Comparison of ENCODE assay signal across 17 mouse cellular contexts in the genomic region with DNA sequence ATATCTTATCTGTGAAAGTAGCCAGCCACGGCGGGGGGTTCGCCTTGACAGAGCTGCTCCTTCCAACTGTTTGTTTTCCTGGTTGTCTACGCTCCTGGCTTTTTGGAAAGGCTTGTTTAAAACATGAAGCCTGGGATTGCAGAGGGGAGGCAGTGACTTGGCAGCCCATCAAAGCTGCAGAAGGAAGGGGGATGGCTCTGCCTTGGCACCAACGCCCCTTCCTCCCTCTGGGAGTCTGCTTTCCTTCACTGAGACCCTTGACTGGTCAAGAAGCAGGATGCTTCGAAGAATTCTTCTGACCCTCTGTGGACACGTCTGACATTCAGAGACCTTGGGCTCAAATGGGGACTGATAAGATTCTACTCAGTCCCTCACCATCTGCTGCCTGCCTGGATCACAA.
DNase-seq lines count a peak whose midpoint lies in the region; ATAC-seq and TF ChIP-seq lines count a peak whose summit lies in the region.
"Had no signal": no experiment of that assay in that cellular context is flagged by ENCODE, and none has a peak within 500 bp of the region (broad histone marks: within the 10 kb centered on the region; RNA-seq: fewer than 3 reads in every experiment).

No protein-coding gene starts in this region.

- H3K4me3 ChIP-seq in hindbrain, postnatal 0 days (ENCODE audit: low read length) = no peak overlapping the region
- H3K4me3 ChIP-seq in hindbrain, embryonic 10.5 days = no peak overlapping the region
- no peak overlapping the region for H3K4me3 ChIP-seq in midbrain, postnatal 0 days (ENCODE audit: low read depth, low read length)
- H3K4me3 ChIP-seq in midbrain, embryonic 16.5 days (ENCODE audit: low read depth, low read length) = no peak overlapping the region
- H3K4me3 ChIP-seq in layer of hippocampus, adult 2 months = no peak overlapping the region
- no peak overlapping the region for H3K4me3 ChIP-seq in kidney, embryonic 14.5 days (ENCODE audit: low read length)
- H3K4me3 ChIP-seq: neural tube, embryonic 12.5 days had no signal

- no peak overlapping the region for H3K27ac ChIP-seq in hindbrain, postnatal 0 days
- no peak overlapping the region for H3K27ac ChIP-seq in hindbrain, embryonic 10.5 days
- H3K27ac ChIP-seq in midbrain, postnatal 0 days (ENCODE audit: low read depth, low read length) = no peak overlapping the region
- H3K27ac ChIP-seq in midbrain, embryonic 16.5 days (ENCODE audit: low read length) = no peak overlapping the region
- H3K27ac ChIP-seq in layer of hippocampus, adult 2 months = no peak overlapping the region
- H3K27ac ChIP-seq in kidney, embryonic 14.5 days (ENCODE audit: low read depth, low read length) = no peak overlapping the region
- H3K27ac ChIP-seq: liver, embryonic 14.5 days; neural tube, embryonic 12.5 days had no signal

- peak; percentile 36 for DNase-seq in hindbrain, postnatal 0 days (ENCODE audit: low spot score)
- DNase-seq in hindbrain, embryonic 10.5 days (ENCODE audit: low spot score) = no peak
- peak; percentile 37 for DNase-seq in midbrain, postnatal 0 days (ENCODE audit: low spot score)
- peak; percentile 14 to 21 for DNase-seq in layer of hippocampus, adult 2 months (ENCODE audit: low spot score in 2 of 2)
- DNase-seq in layer of hippocampus, postnatal 14 days (ENCODE audit: low spot score in 2 of 2) = peak; percentile 32 to 33
- DNase-seq: adrenal gland, adult 8-10 months; cerebellum, adult 2 months; embryo, embryonic 11 days; gastrocnemius, postnatal 14 days; heart, postnatal 14 days; kidney, adult 2 months; lung, postnatal 4 days had no signal

- H3K9me3 ChIP-seq in hindbrain, postnatal 0 days (ENCODE audit: low read length) = no peaks in the 10 kb centered on the region
- no peaks in the 10 kb centered on the region for H3K9me3 ChIP-seq in hindbrain, embryonic 10.5 days
- H3K9me3 ChIP-seq in midbrain, postnatal 0 days (ENCODE audit: low read length) = no peaks in the 10 kb centered on the region
- H3K9me3 ChIP-seq in midbrain, embryonic 16.5 days (replicated peaks; ENCODE audit: control insufficient read depth, low read length, poor library complexity, severe bottlenecking) = no peaks in the 10 kb centered on the region
- H3K9me3 ChIP-seq in kidney, embryonic 14.5 days (ENCODE audit: control insufficient read depth, low read length) = no peaks in the 10 kb centered on the region
- H3K9me3 ChIP-seq: neural tube, embryonic 12.5 days had no signal

- no peak overlapping the region for H3K9ac ChIP-seq in hindbrain, postnatal 0 days (replicated peaks; ENCODE audit: low read length)
- no peak overlapping the region for H3K9ac ChIP-seq in midbrain, postnatal 0 days (replicated peaks; ENCODE audit: low read length, poor library complexity, severe bottlenecking)
- no peak overlapping the region for H3K9ac ChIP-seq in midbrain, embryonic 16.5 days (ENCODE audit: low read depth, low read length)
- no peak overlapping the region for H3K9ac ChIP-seq in kidney, embryonic 14.5 days (ENCODE audit: low read depth, low read length)
- H3K9ac ChIP-seq: liver, embryonic 14.5 days; neural tube, embryonic 12.5 days had no signal

- H3K4me2 ChIP-seq in hindbrain, postnatal 0 days (ENCODE audit: low read depth, low read length) = no peak overlapping the region
- no peak overlapping the region for H3K4me2 ChIP-seq in midbrain, postnatal 0 days (ENCODE audit: low read depth, low read length, poor library complexity, severe bottlenecking)
- no peak overlapping the region for H3K4me2 ChIP-seq in midbrain, embryonic 16.5 days (ENCODE audit: low read length)
- no peak overlapping the region for H3K4me2 ChIP-seq in kidney, embryonic 14.5 days (replicated peaks; ENCODE audit: low read depth, low read length)
- H3K4me2 ChIP-seq: neural tube, embryonic 12.5 days had no signal

- no peaks in the 10 kb centered on the region for H3K27me3 ChIP-seq in hindbrain, postnatal 0 days (ENCODE audit: insufficient read depth, low read length)
- H3K27me3 ChIP-seq in hindbrain, embryonic 10.5 days (ENCODE audit: insufficient read depth, poor library complexity, severe bottlenecking) = no peaks in the 10 kb centered on the region
- no peaks in the 10 kb centered on the region for H3K27me3 ChIP-seq in midbrain, postnatal 0 days (ENCODE audit: insufficient read depth, low read length)
- H3K27me3 ChIP-seq in midbrain, embryonic 16.5 days (ENCODE audit: control insufficient read depth, insufficient read depth, low read depth, low read length) = no peaks in the 10 kb centered on the region
- no peaks in the 10 kb centered on the region for H3K27me3 ChIP-seq in kidney, embryonic 14.5 days (ENCODE audit: control insufficient read depth, insufficient read depth, low read length)
- H3K27me3 ChIP-seq: neural tube, embryonic 12.5 days had no signal

- H3K4me1 ChIP-seq in hindbrain, postnatal 0 days (ENCODE audit: insufficient read depth, low read length) = no peaks in the 10 kb centered on the region
- H3K4me1 ChIP-seq in hindbrain, embryonic 10.5 days (replicated peaks) = no peaks in the 10 kb centered on the region
- no peaks in the 10 kb centered on the region for H3K4me1 ChIP-seq in midbrain, postnatal 0 days (ENCODE audit: insufficient read depth, low read length)
- H3K4me1 ChIP-seq in midbrain, embryonic 16.5 days (ENCODE audit: control insufficient read depth, insufficient read depth, low read length) = no peaks in the 10 kb centered on the region
- H3K4me1 ChIP-seq in kidney, embryonic 14.5 days (ENCODE audit: control insufficient read depth, insufficient read depth, low read length) = no peaks in the 10 kb centered on the region
- H3K4me1 ChIP-seq: neural tube, embryonic 12.5 days had no signal

- no peak for TF ChIP-seq CTCF in hindbrain, postnatal 0 days (IDR thresholded peaks at IDR 0.05; ENCODE audit: low read depth)
- TF ChIP-seq CTCF in midbrain, postnatal 0 days (IDR thresholded peaks at IDR 0.05) = no peak
- TF ChIP-seq CTCF in layer of hippocampus, adult 2 months (conservative IDR thresholded peaks at IDR 0.05) = no peak

- no peak for ATAC-seq in hindbrain, postnatal 0 days
- no peak for ATAC-seq in midbrain, postnatal 0 days (ENCODE audit: low FRiP score)
- no peak for ATAC-seq in midbrain, embryonic 16.5 days
- no peak for ATAC-seq in kidney, embryonic 14.5 days (ENCODE audit: low FRiP score, low TSS enrichment)
- ATAC-seq: CD4-positive, CD25-positive, alpha-beta regulatory T cell, adult 4 months had no signal

- no peaks in the 10 kb centered on the region for H3K36me3 ChIP-seq in hindbrain, postnatal 0 days (ENCODE audit: insufficient read depth, low read length)
- no peaks in the 10 kb centered on the region for H3K36me3 ChIP-seq in hindbrain, embryonic 10.5 days
- H3K36me3 ChIP-seq in midbrain, postnatal 0 days (ENCODE audit: insufficient read depth, low read length) = no peaks in the 10 kb centered on the region
- H3K36me3 ChIP-seq in midbrain, embryonic 16.5 days (ENCODE audit: control insufficient read depth, insufficient read depth, low read length) = no peaks in the 10 kb centered on the region
- no peaks in the 10 kb centered on the region for H3K36me3 ChIP-seq in kidney, embryonic 14.5 days (ENCODE audit: control insufficient read depth, insufficient read depth, low read length)
- H3K36me3 ChIP-seq: neural tube, embryonic 12.5 days had no signal

- WGBS in hindbrain, postnatal 0 days = 41% methylated on average over 7 of the region's 7 CpGs
- 81% methylated on average over 7 of the region's 7 CpGs for whole genome bisulfite sequencing in hindbrain, embryonic 10.5 days
- WGBS in midbrain, postnatal 0 days = 56% methylated on average over 7 of the region's 7 CpGs
- WGBS in midbrain, embryonic 16.5 days = 64% methylated on average over 7 of the region's 7 CpGs
- WGBS in kidney, embryonic 14.5 days = 63% methylated on average over 7 of the region's 7 CpGs
